15 mouse cellular contexts compared by ENCODE assay signal in genomic region chr5:99269131-99269530, GRCm38 (mm10).
"Had no signal": no experiment of that assay in that cellular context is flagged by ENCODE, and none has a peak within 500 bp of the region (broad histone marks: within the 10 kb centered on the region; RNA-seq: fewer than 3 reads in every experiment).

No protein-coding gene starts in this region.

- H3K27ac ChIP-seq: midbrain, embryonic 13.5 days; midbrain, embryonic 15.5 days; neural tube, embryonic 12.5 days; stomach, embryonic 15.5 days; stomach, postnatal 0 days had no signal

- H3K27me3 ChIP-seq: megakaryocyte, embryonic 14.5 days; midbrain, embryonic 15.5 days; neural tube, embryonic 12.5 days; stomach, embryonic 15.5 days had no signal

- H3K36me3 ChIP-seq: midbrain, embryonic 13.5 days; midbrain, embryonic 15.5 days; neural tube, embryonic 12.5 days; stomach, embryonic 15.5 days had no signal

- H3K9ac ChIP-seq: lung, embryonic 14.5 days; midbrain, embryonic 13.5 days; midbrain, embryonic 15.5 days; neural tube, embryonic 12.5 days; stomach, embryonic 15.5 days had no signal

- DNase-seq: lung, adult 18-20 months; lung, embryonic 14.5 days; lung, postnatal 10 days; lung, postnatal 4 days; right cerebral cortex, postnatal 14 days; thymus, adult 2 months; thymus, postnatal 25 days; thymus, postnatal 4 days had no signal

- H3K9me3 ChIP-seq: megakaryocyte, embryonic 14.5 days; midbrain, embryonic 13.5 days; midbrain, embryonic 15.5 days; neural tube, embryonic 12.5 days; stomach, embryonic 15.5 days had no signal

- H3K4me2 ChIP-seq: lung, embryonic 14.5 days; midbrain, embryonic 11.5 days; midbrain, embryonic 13.5 days; midbrain, embryonic 15.5 days; neural tube, embryonic 12.5 days; stomach, embryonic 15.5 days had no signal

- ATAC-seq: midbrain, embryonic 13.5 days; midbrain, embryonic 15.5 days had no signal

- H3K4me3 ChIP-seq: megakaryocyte, embryonic 14.5 days; midbrain, embryonic 13.5 days; midbrain, embryonic 15.5 days; neural tube, embryonic 12.5 days; stomach, embryonic 15.5 days had no signal

- H3K4me1 ChIP-seq: stomach, embryonic 15.5 days had no signal
